Mouse (Mus musculus): ENCODE data around the gene Cdc40.

Cdc40 gene

GRCm38 (mm10) chr10:40882831-40883643 lies at the start of gene Cdc40, which contains the start of gene Wasf1:
Gene Cdc40, minus strand, starts transcription at chr10:40883311.
Gene Wasf1, plus strand, starts transcription at chr10:40883475.
- DNase-seq = peak; percentile 93

- no peak for DNase-seq
These were observed 36.4 kb upstream of the Cdc40 start for GRCm38 (mm10) chr10:40919464-40919863.

- DNase-seq = no peak
These were observed 35.7 kb upstream of the Cdc40 start for GRCm38 (mm10) chr10:40918669-40919440.

GRCm38 (mm10) chr10:40915240-40915639 lies 32.1 kb upstream of the Cdc40 start:
- no peak for DNase-seq

GRCm38 (mm10) chr10:40910811-40911210 lies 27.7 kb upstream of the Cdc40 start:
- no peak for DNase-seq

GRCm38 (mm10) chr10:40908580-40908979 lies 25.5 kb upstream of the Cdc40 start:
- DNase-seq = no peak

- no peak for DNase-seq
These were observed 23.7 kb upstream of the Cdc40 start for GRCm38 (mm10) chr10:40906802-40907201.

- DNase-seq = no peak
These were observed 23.0 kb upstream of the Cdc40 start for GRCm38 (mm10) chr10:40906131-40906530.

- no peak for DNase-seq
These were observed 18.7 kb upstream of the Cdc40 start for GRCm38 (mm10) chr10:40901786-40902185.

GRCm38 (mm10) chr10:40896656-40897055 lies 13.5 kb upstream of the Cdc40 start:
- no peak for DNase-seq

GRCm38 (mm10) chr10:40895765-40896164 lies 12.7 kb upstream of the Cdc40 start:
- no peak for DNase-seq

GRCm38 (mm10) chr10:40889146-40889545 lies 6.0 kb upstream of the Cdc40 start:
- DNase-seq = no peak

- DNase-seq = no peak
These were observed 4.2 kb upstream of the Cdc40 start for GRCm38 (mm10) chr10:40887316-40887715.

GRCm38 (mm10) chr10:40885432-40885831 lies 2.3 kb upstream of the Cdc40 start:
- DNase-seq = no peak

GRCm38 (mm10) chr10:40884279-40884806 lies 1.2 kb upstream of the Cdc40 start:
- peak; percentile 2 for DNase-seq

- DNase-seq = no peak
These were observed 650 bp upstream of the Cdc40 start for GRCm38 (mm10) chr10:40883644-40884278.

- peak; percentile 9 for DNase-seq
These were observed 778 bp downstream of the Cdc40 start for GRCm38 (mm10) chr10:40882333-40882732.

- DNase-seq = no peak
These were observed 1.9 kb downstream of the Cdc40 start for GRCm38 (mm10) chr10:40881236-40881635.

- no peak for DNase-seq
These were observed 3.1 kb downstream of the Cdc40 start for GRCm38 (mm10) chr10:40879969-40880368.

- no peak for DNase-seq
These were observed 4.9 kb downstream of the Cdc40 start for GRCm38 (mm10) chr10:40878246-40878645.

- no peak for DNase-seq
These were observed 11.1 kb downstream of the Cdc40 start for GRCm38 (mm10) chr10:40872052-40872451.

- DNase-seq = peak; percentile 25
These were observed 11.8 kb downstream of the Cdc40 start for GRCm38 (mm10) chr10:40871301-40871700.

GRCm38 (mm10) chr10:40868081-40868480 lies 15.0 kb downstream of the Cdc40 start:
- DNase-seq = no peak
